Mouse (Mus musculus): ENCODE data around the gene Igsf23.

GRCm38 (mm10) chr7:19920166-19920505 is 30.4 kb downstream of the Igsf23 start:
- TF ChIP-seq CTCF (IDR thresholded peaks at IDR 0.05; ENCODE audit: low read depth) (no peak), EP300 (IDR thresholded peaks at IDR 0.05; ENCODE audit: low read depth) (no peak)
